Mouse (Mus musculus) left cerebral cortex, adult 8-10 months (tissue): ENCODE results near the gene Hhat. TPM values are rescaled to one million over a fixed set of nuclear protein-coding genes. Genes with fewer than 3 reads are reported as not detected.

Source experiments
- DNase-seq, 2 experiments: peaks; one replicate each; pipeline ENCODE4 v3.0.0; 2022; ENCODE audit warnings: low spot score in 2 of 2
- total RNA-seq, 4 experiments: library from RNA; stranded (reverse); gene quantifications; 2 replicates each; pipeline ENCODE4 v1.2.4; 2022

Hhat gene
- 1 to 10 TPM; 2.2 to 2.6 (median 2.5) TPM for total RNA-seq

- peak in 1 of 2 experiments; percentile 65 for DNase-seq
Measured at GRCm38 (mm10) chr1:192770495-192771331, at the start of gene Hhat. Gene Hhat (minus strand): TSS chr1:192771223.

- no peak for DNase-seq
Measured at GRCm38 (mm10) chr1:192818334-192818733, 47.3 kb upstream of the Hhat start.

GRCm38 (mm10) chr1:192815789-192816188 is 44.8 kb upstream of the Hhat start:
- no peak for DNase-seq

- no peak for DNase-seq
Measured at GRCm38 (mm10) chr1:192814700-192815099, 43.7 kb upstream of the Hhat start.

- no peak for DNase-seq
Measured at GRCm38 (mm10) chr1:192812758-192813157, 41.7 kb upstream of the Hhat start.

GRCm38 (mm10) chr1:192812290-192812689 is 41.3 kb upstream of the Hhat start:
- no peak for DNase-seq

- DNase-seq: peak in 1 of 2 experiments; percentile 52
Measured at GRCm38 (mm10) chr1:192806168-192807157, 35.4 kb upstream of the Hhat start.

GRCm38 (mm10) chr1:192800338-192800737 is 29.3 kb upstream of the Hhat start:
- DNase-seq: no peak

GRCm38 (mm10) chr1:192799165-192799991 is 28.4 kb upstream of the Hhat start:
- DNase-seq: peak in 1 of 2 experiments; percentile 29

GRCm38 (mm10) chr1:192798212-192799164 is 27.5 kb upstream of the Hhat start:
- no peak for DNase-seq

- no peak for DNase-seq
Measured at GRCm38 (mm10) chr1:192797011-192797274, 25.9 kb upstream of the Hhat start.

GRCm38 (mm10) chr1:192796201-192797010 is 25.4 kb upstream of the Hhat start:
- no peak for DNase-seq

- DNase-seq: no peak
Measured at GRCm38 (mm10) chr1:192794957-192795745, 24.1 kb upstream of the Hhat start.

GRCm38 (mm10) chr1:192791897-192792361 is 20.9 kb upstream of the Hhat start:
- DNase-seq: no peak

- no peak for DNase-seq
Measured at GRCm38 (mm10) chr1:192790442-192790841, 19.4 kb upstream of the Hhat start.

GRCm38 (mm10) chr1:192789828-192790227 is 18.8 kb upstream of the Hhat start:
- no peak for DNase-seq

- DNase-seq: peak in 1 of 2 experiments; percentile 51
Measured at GRCm38 (mm10) chr1:192789111-192789522, 18.1 kb upstream of the Hhat start.

GRCm38 (mm10) chr1:192786194-192786593 is 15.2 kb upstream of the Hhat start:
- DNase-seq: no peak
